Mouse (Mus musculus): ENCODE data around the gene Ntm.

Ntm gene

GRCm38 (mm10) chr9:29881614-29882013 lies 81.3 kb downstream of the Ntm start:
- DNase-seq, result no peak

GRCm38 (mm10) chr9:29877583-29877982 lies 85.4 kb downstream of the Ntm start:
- DNase-seq, result no peak

- DNase-seq, result no peak
These were observed 95.2 kb downstream of the Ntm start for GRCm38 (mm10) chr9:29867746-29868145.

GRCm38 (mm10) chr9:29866824-29867223 lies 96.1 kb downstream of the Ntm start:
- no peak for DNase-seq

- DNase-seq, result no peak
These were observed 96.8 kb downstream of the Ntm start for GRCm38 (mm10) chr9:29866101-29866500.

- DNase-seq, result no peak
These were observed 97.4 kb downstream of the Ntm start for GRCm38 (mm10) chr9:29865502-29865901.

- DNase-seq, result peak; percentile 47
These were observed 98.1 kb downstream of the Ntm start for GRCm38 (mm10) chr9:29864886-29865285.

- no peak for DNase-seq
These were observed 100.5 kb downstream of the Ntm start for GRCm38 (mm10) chr9:29862408-29862807.

GRCm38 (mm10) chr9:29859256-29860048 lies 103.5 kb downstream of the Ntm start:
- DNase-seq, result no peak

GRCm38 (mm10) chr9:29848735-29849455 lies 114.0 kb downstream of the Ntm start:
- DNase-seq, result no peak

- DNase-seq, result no peak
These were observed 125.6 kb downstream of the Ntm start for GRCm38 (mm10) chr9:29837344-29837743.

- DNase-seq, result peak; percentile 51
These were observed 128.0 kb downstream of the Ntm start for GRCm38 (mm10) chr9:29834911-29835310.

- DNase-seq, result no peak
These were observed 129.2 kb downstream of the Ntm start for GRCm38 (mm10) chr9:29833781-29834180.

GRCm38 (mm10) chr9:29827240-29827660 lies 135.7 kb downstream of the Ntm start:
- DNase-seq, result no peak

- no peak for DNase-seq
These were observed 137.7 kb downstream of the Ntm start for GRCm38 (mm10) chr9:29825236-29825635.

- DNase-seq, result no peak
These were observed 139.2 kb downstream of the Ntm start for GRCm38 (mm10) chr9:29823716-29824115.

GRCm38 (mm10) chr9:29812685-29813084 lies 150.3 kb downstream of the Ntm start:
- no peak for DNase-seq

- DNase-seq, result peak; percentile 32
These were observed 156.2 kb downstream of the Ntm start for GRCm38 (mm10) chr9:29806790-29807189.

GRCm38 (mm10) chr9:29804483-29804882 lies 158.5 kb downstream of the Ntm start:
- DNase-seq, result no peak

- no peak for DNase-seq
These were observed 159.1 kb downstream of the Ntm start for GRCm38 (mm10) chr9:29803738-29804285.

- DNase-seq, result peak; percentile 26
These were observed 159.8 kb downstream of the Ntm start for GRCm38 (mm10) chr9:29802990-29803737.

GRCm38 (mm10) chr9:29802071-29802705 lies 160.8 kb downstream of the Ntm start:
- peak; percentile 35 for DNase-seq

- DNase-seq, result no peak
These were observed 166.7 kb downstream of the Ntm start for GRCm38 (mm10) chr9:29796281-29796680.

All from right cerebral cortex, postnatal 4 days (tissue).